Mouse (Mus musculus) CD4-positive, CD25-positive, alpha-beta regulatory T cell, adult 2 months (primary cell): ENCODE results near the gene Ercc8.

Source experiments
- DNase-seq: peaks from one replicate; pipeline ENCODE4 v3.0.0-alpha.2; 2012; ENCODE audit warnings: low read depth, low spot score

Gene Ercc8

DNA sequence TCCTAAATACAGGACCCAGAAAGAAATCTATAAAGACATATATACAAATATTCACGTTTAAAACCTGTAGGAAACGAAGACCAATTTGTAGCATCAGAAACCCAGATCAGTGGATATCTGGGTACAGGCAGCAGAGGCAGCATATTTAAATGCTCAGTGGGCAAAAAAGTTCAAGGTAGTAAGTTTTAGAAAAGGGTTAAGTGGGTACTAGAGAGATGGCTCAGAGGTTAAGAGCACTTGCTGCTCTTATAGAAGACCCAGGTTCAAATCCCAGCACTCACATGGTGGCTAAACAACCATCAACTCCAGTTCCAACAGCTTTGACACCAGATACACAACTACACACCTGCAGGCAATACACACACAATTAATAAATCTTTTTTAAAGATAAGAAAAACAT is 1.4 kb upstream of the Ercc8 start:
- DNase-seq = no peak

- DNase-seq = no peak
Measured at GRCm38 (mm10) chr13:108157732-108158464, 633 bp upstream of the Ercc8 start.

DNA sequence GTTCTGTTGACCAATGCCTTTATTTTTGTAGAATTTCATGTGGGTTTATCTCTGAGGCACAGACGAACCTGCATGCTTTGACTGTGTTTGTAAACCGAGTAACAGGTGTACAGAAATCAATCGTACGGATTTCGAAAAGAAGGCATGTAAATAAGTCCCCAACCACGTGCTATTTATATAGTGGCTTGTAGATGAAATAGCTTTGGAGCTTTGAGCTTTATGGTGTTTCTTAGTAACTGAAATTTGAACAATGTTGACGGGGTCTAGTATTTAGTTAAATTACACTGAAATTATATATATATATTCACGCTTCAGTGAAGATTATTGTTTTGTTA is 677 bp downstream of the Ercc8 start:
- no peak for DNase-seq

- DNase-seq = peak; percentile 50
Measured at GRCm38 (mm10) chr13:108159963-108160362, 1.4 kb downstream of the Ercc8 start.

DNA sequence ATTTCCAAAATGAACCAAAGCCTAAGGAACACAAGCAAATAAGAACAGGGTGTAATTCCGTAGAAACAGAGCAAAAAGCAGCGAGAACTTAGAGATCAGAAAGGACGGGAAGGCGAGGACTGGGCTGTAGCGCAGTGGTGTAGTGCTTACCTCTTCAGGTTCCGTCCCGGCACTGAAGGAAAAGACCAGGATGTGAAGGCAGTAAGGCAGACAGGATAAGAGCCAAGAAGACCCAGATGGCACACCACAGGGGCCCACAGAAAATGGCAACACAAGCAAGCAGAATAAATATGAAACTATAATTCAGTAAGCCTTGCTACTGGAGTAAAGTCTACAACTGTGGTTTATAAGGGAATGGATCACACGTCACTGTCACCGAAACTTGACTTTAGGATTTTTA is 5.4 kb downstream of the Ercc8 start:
- DNase-seq = no peak

GRCm38 (mm10) chr13:108164621-108165020 is 6.1 kb downstream of the Ercc8 start:
- DNase-seq = no peak

DNA sequence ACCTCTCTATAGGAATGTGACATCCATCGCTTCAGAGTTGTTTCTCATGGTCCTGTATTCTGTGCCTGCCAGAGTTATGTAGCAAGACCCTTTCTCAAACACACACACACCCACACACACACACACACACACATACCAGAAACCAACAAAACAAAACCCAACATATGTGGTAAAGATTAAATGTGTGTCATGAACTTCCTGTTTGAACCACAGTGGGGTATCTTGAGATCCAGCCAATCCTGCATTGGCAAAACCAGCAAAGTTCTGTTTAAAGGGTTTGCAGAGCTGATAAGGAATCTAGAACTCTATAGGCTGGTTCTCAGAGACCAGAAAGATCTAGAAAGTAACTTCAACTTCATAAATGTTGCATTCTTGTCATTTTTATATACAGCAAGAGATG is 11.5 kb downstream of the Ercc8 start:
- DNase-seq = peak; percentile 8

- DNase-seq = no peak
Measured at GRCm38 (mm10) chr13:108170511-108170910, 12.0 kb downstream of the Ercc8 start.

GRCm38 (mm10) chr13:108179618-108180017 is 21.1 kb downstream of the Ercc8 start:
- DNase-seq = no peak

DNA sequence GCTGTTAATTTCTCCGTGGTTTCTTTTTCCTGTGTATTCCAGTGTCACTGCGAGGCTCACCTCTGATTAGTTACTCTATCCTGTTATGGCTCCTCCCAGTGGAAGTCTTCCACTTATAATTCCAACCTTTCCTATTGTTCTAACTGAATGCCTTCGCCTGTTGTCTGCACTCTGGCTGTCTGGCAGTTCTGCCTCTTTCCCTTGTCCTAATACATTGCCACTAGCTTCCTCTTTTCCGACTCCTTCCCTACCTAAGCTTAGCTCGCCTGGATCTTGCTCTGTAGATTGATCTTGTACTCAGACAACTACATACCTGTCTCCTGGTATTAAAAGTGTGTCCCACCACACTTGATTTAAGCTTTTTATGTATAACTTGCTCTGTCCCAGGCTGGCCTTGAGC is 22.3 kb downstream of the Ercc8 start:
- DNase-seq = no peak

DNA sequence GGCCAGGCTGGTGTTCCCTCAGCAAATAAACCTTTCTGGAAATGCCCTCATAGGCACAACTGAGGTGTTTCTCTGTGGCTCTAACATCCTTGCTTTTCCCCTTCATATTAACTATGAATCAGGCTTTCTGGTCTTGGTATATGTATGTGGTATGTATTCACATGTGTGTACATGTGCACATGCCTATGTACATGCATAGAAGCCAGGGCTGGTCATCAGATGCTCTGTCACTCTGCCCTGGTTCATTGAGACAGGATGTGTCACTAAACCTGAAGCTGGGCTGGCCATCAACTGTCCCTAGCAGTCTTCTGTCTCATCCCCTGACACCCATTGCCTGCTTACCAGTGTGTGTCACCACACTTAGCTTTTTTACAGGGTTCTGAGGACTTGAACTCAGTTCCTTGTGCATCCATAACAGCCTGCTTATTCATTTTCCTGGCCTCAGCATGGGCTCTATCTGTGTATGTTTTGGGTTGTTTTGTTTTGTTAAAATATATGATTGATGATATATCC is 26.3 kb downstream of the Ercc8 start:
- no peak for DNase-seq

- no peak for DNase-seq
Measured at GRCm38 (mm10) chr13:108185530-108185929, 27.0 kb downstream of the Ercc8 start.

- DNase-seq = no peak
Measured at GRCm38 (mm10) chr13:108187994-108188393, 29.5 kb downstream of the Ercc8 start.

GRCm38 (mm10) chr13:108191074-108191720 is 32.7 kb downstream of the Ercc8 start:
- peak; percentile 77 for DNase-seq

GRCm38 (mm10) chr13:108195474-108195873 is 36.9 kb downstream of the Ercc8 start:
- no peak for DNase-seq

DNA sequence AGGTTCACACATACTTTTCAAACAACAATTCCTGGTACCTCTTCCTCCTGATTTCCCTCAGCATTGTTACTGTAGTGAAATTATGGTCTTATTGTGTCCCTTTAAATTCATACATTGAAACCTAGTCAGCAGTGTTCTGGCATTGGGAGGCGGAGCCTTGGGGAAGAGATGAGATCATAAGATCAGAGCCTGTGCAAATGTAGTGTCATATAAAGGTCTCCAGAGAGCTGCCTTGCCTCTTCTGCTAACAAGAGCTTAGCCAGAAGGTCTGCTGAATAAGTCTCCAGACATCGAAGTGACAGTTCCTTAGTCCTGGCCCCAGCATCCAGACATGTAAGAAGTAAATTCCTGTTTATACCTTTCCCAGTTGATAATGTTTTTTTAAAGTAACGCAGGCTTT is 46.3 kb downstream of the Ercc8 start:
- no peak for DNase-seq

DNA sequence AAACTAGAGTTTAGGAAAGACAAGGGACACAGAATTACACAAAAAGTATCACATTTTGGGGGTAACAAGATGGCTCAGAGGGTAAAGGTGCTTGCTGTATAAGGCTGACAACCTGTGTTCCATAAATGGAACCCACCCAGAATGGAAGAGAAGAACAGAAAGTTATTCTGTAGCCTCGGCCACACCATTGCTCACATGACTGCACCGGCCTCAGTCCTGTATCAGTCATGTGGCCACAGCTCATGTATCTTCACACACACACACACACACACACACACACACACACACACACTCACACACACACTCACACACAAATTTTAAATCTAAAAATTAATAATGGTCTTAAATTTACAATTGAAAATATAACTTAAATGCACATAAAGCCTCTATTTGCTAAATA is 48.9 kb downstream of the Ercc8 start:
- DNase-seq = no peak

- no peak for DNase-seq
Measured at GRCm38 (mm10) chr13:108208090-108208489, 49.6 kb downstream of the Ercc8 start.

DNA sequence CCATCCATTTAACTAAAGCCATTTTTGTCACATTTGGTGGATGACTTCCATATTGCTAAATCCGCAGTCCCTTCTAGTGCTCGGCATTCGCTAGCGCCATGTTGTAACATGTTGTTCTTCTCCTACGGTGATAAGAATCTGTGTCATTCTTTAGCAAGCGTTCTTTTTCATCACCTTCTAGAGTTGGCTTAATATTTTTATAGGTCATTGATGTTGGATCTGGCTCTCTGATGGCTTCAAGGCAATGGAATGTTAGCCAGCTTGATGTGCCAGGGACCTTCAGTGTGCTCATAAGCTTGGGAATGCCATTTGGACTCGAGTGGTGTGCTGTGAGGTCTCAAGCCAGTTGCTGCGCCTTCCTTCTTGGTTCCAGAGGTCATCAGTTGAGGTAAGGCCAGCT is 52.4 kb downstream of the Ercc8 start:
- DNase-seq = no peak

- DNase-seq = no peak
Measured at GRCm38 (mm10) chr13:108212397-108213018, 54.0 kb downstream of the Ercc8 start.

DNA sequence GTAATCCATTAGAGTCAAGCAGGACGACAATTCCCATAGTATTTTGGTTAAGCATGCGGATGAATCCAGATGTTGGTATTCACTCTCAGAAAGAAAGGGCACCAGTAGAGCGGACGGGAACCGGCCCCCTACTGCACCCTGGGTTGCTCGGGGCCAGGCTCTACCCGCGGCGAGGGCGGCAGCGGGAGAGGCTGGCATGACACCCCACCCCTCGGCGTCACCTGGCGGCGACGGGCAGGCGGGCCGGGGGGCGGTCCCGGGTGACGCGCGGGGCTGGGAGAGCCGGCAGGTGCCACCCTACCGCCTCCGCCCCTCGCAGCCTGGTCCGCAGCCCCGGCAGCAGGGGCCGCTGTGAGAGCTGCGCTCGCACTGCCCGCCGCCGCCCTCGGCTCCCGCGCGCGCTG is 55.6 kb downstream of the Ercc8 start, which contains the start of gene Elovl7:
TSS of gene Elovl7 (plus strand) at position 324 of the 404 bp plus-strand sequence.
- DNase-seq = peak; percentile 91

GRCm38 (mm10) chr13:108214485-108215107 is 56.1 kb downstream of the Ercc8 start:
- no peak for DNase-seq
